Mouse (Mus musculus) CH12F3 (cell line): ENCODE measurements around the gene Rnls.
"Not testable (repeated sequence)": the region's sequence is repeated elsewhere in the genome, so short reads cannot be mapped to it uniquely, and the experiment has no call there.

Source experiments
- in situ Hi-C: fragments of 300-500 bp; cut with MboI; formaldehyde crosslinking; loops from 2 replicates; pipeline ENCODE4 v1.14.3; 2020; ENCODE audit warnings: low sequenced_read_pairs

Rnls gene

GRCm38 (mm10) chr19:33391651-33392382 lies at the start of gene Rnls:
Gene Rnls, minus strand, starts transcription at chr19:33392295.
- in situ Hi-C loops = no loop called here

GRCm38 (mm10) chr19:33429457-33429856 lies 37.4 kb upstream of the Rnls start:
- in situ Hi-C loops = no loop called here

GRCm38 (mm10) chr19:33419368-33419767 lies 27.3 kb upstream of the Rnls start:
- in situ Hi-C loops = not testable (repeated sequence)

GRCm38 (mm10) chr19:33380825-33381224 lies 11.3 kb downstream of the Rnls start:
- in situ Hi-C loops = no loop called here

- in situ Hi-C loops = no loop called here
These were observed 11.7 kb downstream of the Rnls start for GRCm38 (mm10) chr19:33380386-33380785.

GRCm38 (mm10) chr19:33368808-33369207 lies 23.3 kb downstream of the Rnls start:
- in situ Hi-C loops = no loop called here

GRCm38 (mm10) chr19:33366661-33367060 lies 25.4 kb downstream of the Rnls start:
- in situ Hi-C loops = no loop called here

GRCm38 (mm10) chr19:33357019-33357418 lies 35.1 kb downstream of the Rnls start:
- in situ Hi-C loops = no loop called here

DNA sequence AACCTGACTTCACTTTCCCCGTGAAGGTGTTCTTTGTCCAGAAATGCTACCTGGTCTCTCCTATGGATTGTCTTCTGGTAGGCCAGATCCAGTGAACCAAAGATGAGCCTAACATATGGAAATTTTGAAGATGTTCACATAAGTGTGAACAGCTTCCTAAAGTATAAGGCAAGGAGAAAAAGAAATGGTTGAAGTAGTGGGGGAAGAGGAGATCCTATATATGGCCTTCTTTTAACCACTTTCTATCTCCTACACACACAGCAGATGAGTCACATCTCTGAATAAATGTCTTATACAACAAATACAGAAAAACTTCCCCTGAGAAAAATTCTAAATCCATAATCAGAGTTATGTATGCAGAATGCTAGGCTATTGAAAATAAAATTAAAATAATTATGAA lies 52.0 kb downstream of the Rnls start:
- in situ Hi-C loops = no loop called here

DNA sequence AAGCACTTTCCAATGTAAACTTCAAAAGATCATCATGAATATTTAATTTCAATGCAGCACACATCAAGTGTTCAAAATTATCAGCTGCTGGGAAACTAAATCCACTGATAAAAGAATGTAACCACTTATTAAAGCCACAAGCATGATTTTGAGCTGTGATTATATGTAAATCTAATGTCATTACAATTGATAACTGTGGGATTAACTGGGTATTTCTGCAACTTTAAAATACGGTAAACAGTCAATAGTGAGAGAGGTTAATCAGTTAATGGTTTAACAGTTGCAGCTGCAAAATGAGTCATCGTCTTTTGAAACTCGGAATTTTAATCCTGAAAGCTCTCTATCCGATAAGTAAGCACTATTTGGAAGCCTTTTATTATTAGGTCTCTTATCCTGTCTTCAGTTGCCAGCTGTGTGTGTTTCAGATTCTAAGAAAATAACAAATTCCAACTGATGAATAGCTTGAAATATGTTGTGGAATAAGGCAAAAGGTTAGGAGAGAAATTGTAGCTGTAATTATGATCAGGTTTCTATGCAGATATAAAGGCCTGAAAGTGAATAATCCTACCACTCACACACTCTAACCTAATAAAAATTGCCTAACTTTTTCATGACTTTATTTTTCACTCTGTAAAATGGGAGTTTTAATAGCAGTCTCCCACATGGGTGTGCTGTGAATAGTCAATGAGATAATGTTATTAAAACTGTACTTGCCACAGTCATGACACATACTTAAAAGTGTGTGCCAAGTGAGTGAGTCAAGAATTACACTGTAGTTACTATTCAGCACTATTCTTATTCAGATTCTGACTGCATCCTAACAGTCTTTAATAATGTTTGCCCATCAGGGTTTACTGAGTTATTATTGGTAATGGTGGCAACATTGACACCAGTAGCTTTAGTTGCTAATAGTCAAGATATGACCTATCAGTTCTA lies 65.1 kb downstream of the Rnls start:
- in situ Hi-C loops = no loop called here

DNA sequence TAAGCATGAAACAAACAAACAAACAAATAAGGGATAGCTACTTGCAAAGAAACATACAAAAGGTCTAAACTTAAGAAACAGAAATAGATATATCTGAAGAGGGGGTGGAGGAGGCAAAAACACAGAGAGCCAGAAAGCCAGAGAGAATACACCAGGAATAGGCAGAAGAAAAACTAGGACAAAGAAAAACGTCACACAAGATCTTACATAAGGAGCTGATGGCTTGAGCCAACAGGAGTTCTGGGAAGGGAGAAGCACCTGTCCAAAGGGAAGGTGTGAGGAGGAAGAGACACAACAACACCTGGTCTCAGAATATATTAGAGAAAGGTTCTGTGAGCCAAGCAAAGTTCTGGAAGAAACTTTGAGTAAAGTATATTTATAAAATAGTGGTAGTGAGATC lies 73.3 kb downstream of the Rnls start:
- in situ Hi-C loops = no loop called here

GRCm38 (mm10) chr19:33317130-33317529 lies 75.0 kb downstream of the Rnls start:
- in situ Hi-C loops = no loop called here

- in situ Hi-C loops = no loop called here
These were observed 92.3 kb downstream of the Rnls start for GRCm38 (mm10) chr19:33299726-33300292.

GRCm38 (mm10) chr19:33296338-33296737 lies 95.8 kb downstream of the Rnls start:
- in situ Hi-C loops = no loop called here

DNA sequence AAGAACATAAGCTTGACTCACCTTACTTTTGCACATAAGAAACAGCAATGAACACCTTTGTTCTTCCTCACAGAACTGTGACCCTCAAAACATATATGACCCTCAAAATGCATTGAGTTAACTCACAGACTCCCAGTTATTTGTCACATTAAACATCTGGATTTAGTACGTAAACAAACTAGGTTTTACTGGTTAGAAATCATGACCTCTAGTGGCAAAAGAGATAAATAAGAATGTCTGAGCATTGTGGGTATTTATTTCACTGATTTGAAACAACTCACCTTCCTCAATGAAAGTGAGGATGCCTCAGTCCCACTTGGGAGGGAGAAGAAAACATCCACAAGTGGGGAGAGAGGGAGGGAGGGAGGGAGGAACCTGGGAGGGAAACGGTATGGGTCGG lies 109.1 kb downstream of the Rnls start:
- in situ Hi-C loops = no loop called here

GRCm38 (mm10) chr19:33276421-33276820 lies 115.7 kb downstream of the Rnls start:
- in situ Hi-C loops = no loop called here

GRCm38 (mm10) chr19:33273676-33274075 lies 118.4 kb downstream of the Rnls start:
- in situ Hi-C loops = no loop called here

DNA sequence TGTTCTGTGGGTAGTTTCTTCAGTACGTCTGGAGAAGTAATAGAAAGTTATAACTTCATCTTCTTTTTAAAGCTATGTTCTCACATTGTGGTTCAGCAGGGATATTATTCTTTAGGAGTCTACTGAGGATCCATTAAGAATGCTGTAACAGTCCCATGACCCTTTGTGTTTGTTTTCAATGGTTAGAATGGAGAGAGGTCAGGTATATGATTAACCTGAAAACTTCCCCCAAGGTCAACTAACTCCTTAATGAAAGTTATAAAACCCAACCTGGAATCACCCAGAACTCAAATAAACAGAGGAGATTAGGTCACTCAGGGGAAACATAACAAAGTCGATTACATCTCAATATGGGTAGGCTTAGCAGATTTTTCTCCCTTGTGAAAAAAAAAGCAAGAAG lies 120.5 kb downstream of the Rnls start:
- in situ Hi-C loops = no loop called here

DNA sequence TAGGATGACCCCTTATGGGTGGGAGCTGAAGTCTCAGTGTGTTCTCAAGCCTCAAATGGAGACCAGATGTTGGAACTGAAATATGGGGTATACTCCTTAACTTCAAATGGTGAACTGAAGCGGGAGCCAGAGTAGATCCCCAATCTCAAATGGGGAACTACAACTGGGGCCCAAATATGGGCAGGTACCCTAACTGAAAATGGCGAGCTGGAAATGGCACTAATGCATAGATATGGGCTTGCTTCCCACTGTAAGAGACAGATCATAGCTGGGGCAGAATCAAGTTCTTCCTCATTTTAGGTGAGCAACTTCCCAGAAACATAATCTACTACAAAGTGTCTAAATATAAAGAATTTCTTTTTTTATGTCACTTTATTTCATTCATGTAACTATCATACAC lies 121.9 kb downstream of the Rnls start:
- in situ Hi-C loops = no loop called here

DNA sequence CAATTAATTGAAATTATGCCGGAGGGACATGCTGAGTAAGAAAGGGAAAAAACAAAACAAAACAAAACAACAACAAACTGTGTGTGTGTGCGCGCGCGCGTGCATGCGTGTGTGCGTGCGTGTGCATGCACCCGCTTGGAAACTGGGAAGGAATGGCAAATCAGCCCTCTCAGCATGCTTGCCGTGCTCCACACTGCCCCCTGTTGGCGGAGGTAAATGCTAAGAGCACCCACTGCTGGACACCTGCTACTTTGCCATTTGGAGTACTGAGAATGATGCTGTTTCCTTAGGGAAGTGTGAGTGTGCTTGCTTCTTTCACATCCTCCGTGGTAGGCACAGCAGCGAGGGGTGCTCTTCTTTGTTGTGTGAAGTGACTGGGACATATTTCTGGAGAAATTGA lies 124.1 kb downstream of the Rnls start:
- in situ Hi-C loops = no loop called here

DNA sequence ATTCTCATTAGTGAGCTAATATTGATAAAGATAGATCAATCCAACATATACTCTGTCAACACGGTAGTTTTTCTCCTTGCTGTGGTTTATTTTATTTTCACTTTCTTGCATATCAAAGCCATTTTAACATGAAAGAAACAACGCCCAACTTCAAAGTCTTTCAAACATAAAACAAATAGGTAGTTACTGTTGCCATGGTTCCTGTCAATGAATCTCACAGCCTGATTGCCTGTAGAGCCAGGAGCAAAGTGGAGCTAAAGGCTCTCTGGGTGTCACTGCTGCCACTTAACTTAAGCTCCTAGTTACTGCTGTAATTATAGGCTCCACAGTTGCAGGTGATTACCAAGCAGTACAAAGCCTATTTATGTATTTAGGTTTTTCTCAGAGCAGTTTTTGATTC lies 126.8 kb downstream of the Rnls start:
- in situ Hi-C loops = no loop called here
